Mouse (Mus musculus): Measurements from ENCODE around the gene Pbrm1.

Pbrm1 gene

GRCm38 (mm10) chr14:31132031-31132430 is 113.1 kb downstream of the Pbrm1 start:
- DNase-seq (ENCODE audit: extremely low spot score, low read depth, low spot score) = no peak

GRCm38 (mm10) chr14:31132491-31132975 is 113.6 kb downstream of the Pbrm1 start:
- DNase-seq (ENCODE audit: extremely low spot score, low read depth, low spot score) = no peak

- no peak for DNase-seq (ENCODE audit: extremely low spot score, low read depth, low spot score)
Observed at GRCm38 (mm10) chr14:31133023-31133665, 114.2 kb downstream of the Pbrm1 start.

GRCm38 (mm10) chr14:31134015-31135000 is 115.4 kb downstream of the Pbrm1 start:
- DNase-seq (ENCODE audit: extremely low spot score, low read depth, low spot score) = no peak

- DNase-seq (ENCODE audit: extremely low spot score, low read depth, low spot score) = no peak
Observed at GRCm38 (mm10) chr14:31135495-31136410, 116.8 kb downstream of the Pbrm1 start.

GRCm38 (mm10) chr14:31136411-31137280 is 117.7 kb downstream of the Pbrm1 start:
- DNase-seq (ENCODE audit: extremely low spot score, low read depth, low spot score) = no peak

GRCm38 (mm10) chr14:31137281-31137595 is 118.3 kb downstream of the Pbrm1 start:
- DNase-seq (ENCODE audit: extremely low spot score, low read depth, low spot score) = no peak

- DNase-seq (ENCODE audit: extremely low spot score, low read depth, low spot score) = no peak
Observed at GRCm38 (mm10) chr14:31137791-31138190, 118.9 kb downstream of the Pbrm1 start.

GRCm38 (mm10) chr14:31138219-31138896 is 119.4 kb downstream of the Pbrm1 start:
- no peak for DNase-seq (ENCODE audit: extremely low spot score, low read depth, low spot score)

- no peak for DNase-seq (ENCODE audit: extremely low spot score, low read depth, low spot score)
Observed at GRCm38 (mm10) chr14:31138897-31139429, 120.0 kb downstream of the Pbrm1 start.

GRCm38 (mm10) chr14:31139666-31140065 is 120.7 kb downstream of the Pbrm1 start:
- no peak for DNase-seq (ENCODE audit: extremely low spot score, low read depth, low spot score)

GRCm38 (mm10) chr14:31140141-31140540 is 121.2 kb downstream of the Pbrm1 start:
- no peak for DNase-seq (ENCODE audit: extremely low spot score, low read depth, low spot score)

GRCm38 (mm10) chr14:31141011-31141410 is 122.1 kb downstream of the Pbrm1 start:
- no peak for DNase-seq (ENCODE audit: extremely low spot score, low read depth, low spot score)

GRCm38 (mm10) chr14:31145694-31146093 is 126.8 kb downstream of the Pbrm1 start:
- DNase-seq (ENCODE audit: extremely low spot score, low read depth, low spot score) = no peak

GRCm38 (mm10) chr14:31160196-31161150 is 141.5 kb downstream of the Pbrm1 start:
- DNase-seq (ENCODE audit: extremely low spot score, low read depth, low spot score) = no peak

- no peak for DNase-seq (ENCODE audit: extremely low spot score, low read depth, low spot score)
Observed at GRCm38 (mm10) chr14:31161191-31161590, 142.3 kb downstream of the Pbrm1 start.

- DNase-seq (ENCODE audit: extremely low spot score, low read depth, low spot score) = no peak
Observed at GRCm38 (mm10) chr14:31161638-31162037, 142.7 kb downstream of the Pbrm1 start.

GRCm38 (mm10) chr14:31164067-31164466 is 145.1 kb downstream of the Pbrm1 start:
- DNase-seq (ENCODE audit: extremely low spot score, low read depth, low spot score) = no peak
